Comparison of ENCODE assay signal across 8 mouse cellular contexts in the genomic region with DNA sequence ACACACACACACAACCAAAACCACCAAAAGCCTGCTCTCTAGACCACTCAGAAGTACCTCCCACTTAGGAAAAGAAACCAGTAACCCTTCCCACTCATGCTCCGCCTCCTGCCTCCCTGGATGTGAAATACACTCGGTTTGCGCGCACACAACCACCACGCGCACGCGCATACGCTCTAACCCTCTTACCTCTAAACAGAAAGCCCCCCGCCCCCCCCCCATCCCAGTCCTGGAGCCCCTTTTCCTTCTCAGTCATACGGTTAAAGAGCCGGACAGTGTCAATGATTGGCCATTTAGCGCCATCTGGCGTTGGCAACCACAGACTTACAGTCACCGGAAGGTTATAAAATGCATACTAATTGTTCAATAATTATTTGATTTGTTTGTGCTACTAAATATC. TPM values are rescaled to one million over a fixed set of nuclear protein-coding genes. Genes with fewer than 3 reads are reported as not detected.
DNase-seq lines count a peak whose midpoint lies in the region; ATAC-seq and TF ChIP-seq lines count a peak whose summit lies in the region.

No protein-coding gene starts in this region.

- peak; percentile 29 for DNase-seq in thymus, adult 2 months
- no peak for DNase-seq in thymus, postnatal 25 days
- peak; percentile 86 for DNase-seq in retina, embryonic 14.5 days (ENCODE audit: low spot score)
- DNase-seq in left cerebral cortex, postnatal 14 days (ENCODE audit: low spot score in 2 of 2): no peak

- peaks cover 20% of the 10 kb centered on the region for H3K27me3 ChIP-seq in thymus, adult 2 months (ENCODE audit: control insufficient read depth, insufficient read depth, low read length)
- peaks cover 38% of the 10 kb centered on the region for H3K27me3 ChIP-seq in forebrain, embryonic 13.5 days
- peaks cover 21% of the 10 kb centered on the region for H3K27me3 ChIP-seq in intestine, postnatal 0 days (replicated peaks; ENCODE audit: control insufficient read depth, insufficient read depth, low read length)
- H3K27me3 ChIP-seq in lung, embryonic 15.5 days: peaks cover 38% of the 10 kb centered on the region

- 2% methylated on average over 15 of the region's 15 CpGs for WGBS in thymus, adult 2 months
- WGBS in bone marrow, adult 2 months: 2% methylated on average over 15 of the region's 15 CpGs
- 2% methylated on average over 15 of the region's 15 CpGs for WGBS in forebrain, embryonic 13.5 days
- 2% methylated on average over 15 of the region's 15 CpGs for WGBS in intestine, postnatal 0 days
- 2% methylated on average over 15 of the region's 15 CpGs for WGBS in lung, embryonic 15.5 days

- H3K4me1 ChIP-seq in thymus, adult 2 months (replicated peaks; ENCODE audit: control insufficient read depth, insufficient read depth, low read length): peaks cover 11% of the 10 kb centered on the region
- peaks cover 3% of the 10 kb centered on the region for H3K4me1 ChIP-seq in bone marrow, adult 2 months (ENCODE audit: control insufficient read depth, insufficient read depth, low read length)
- H3K4me1 ChIP-seq in forebrain, embryonic 13.5 days: peaks cover 37% of the 10 kb centered on the region
- H3K4me1 ChIP-seq in intestine, postnatal 0 days (replicated peaks; ENCODE audit: control insufficient read depth, insufficient read depth, low read length): no peaks in the 10 kb centered on the region
- peaks cover 40% of the 10 kb centered on the region for H3K4me1 ChIP-seq in lung, embryonic 15.5 days

- peak overlapping the region; percentile 64 for H3K4me2 ChIP-seq in forebrain, embryonic 13.5 days
- peak overlapping the region; percentile 65 for H3K4me2 ChIP-seq in intestine, postnatal 0 days (replicated peaks; ENCODE audit: low read depth)
- H3K4me2 ChIP-seq in lung, embryonic 15.5 days: peak overlapping the region; percentile 87

- no peak for TF ChIP-seq CTCF in thymus, adult 2 months (IDR thresholded peaks at IDR 0.05; ENCODE audit: borderline replicate concordance, control insufficient read depth, extremely low read depth, insufficient read depth, low read length, poor library complexity)
- TF ChIP-seq CTCF in bone marrow, adult 2 months (IDR thresholded peaks at IDR 0.05; ENCODE audit: control insufficient read depth, insufficient read depth, low read length): peak; percentile 47
- TF ChIP-seq CTCF in intestine, postnatal 0 days (IDR thresholded peaks at IDR 0.05; ENCODE audit: low read depth): peak; percentile 77

- ATAC-seq in forebrain, embryonic 13.5 days: peak; percentile 31; the same call in 1 of the 2 replicates
- ATAC-seq in intestine, postnatal 0 days: no peak
- ATAC-seq in lung, embryonic 15.5 days (ENCODE audit: borderline replicate concordance, extremely low read depth, low FRiP score, low TSS enrichment): no peak

- intact Hi-C loops in left cerebral cortex, postnatal 14 days (cut with DNase I): loop anchor here (2.0 kb wide), 1 partner anchor 16 kb away; no protein-coding TSS in a partner anchor

- no peaks in the 10 kb centered on the region for H3K9me3 ChIP-seq in forebrain, embryonic 13.5 days (replicated peaks)
- no peaks in the 10 kb centered on the region for H3K9me3 ChIP-seq in intestine, postnatal 0 days (ENCODE audit: control insufficient read depth)
- no peaks in the 10 kb centered on the region for H3K9me3 ChIP-seq in lung, embryonic 15.5 days

- no peak for TF ChIP-seq POLR2A in thymus, adult 2 months (IDR thresholded peaks at IDR 0.05; ENCODE audit: control insufficient read depth, extremely low read depth, insufficient read depth, low read length, poor library complexity)
- no peak for TF ChIP-seq POLR2A in bone marrow, adult 2 months (IDR thresholded peaks at IDR 0.05; ENCODE audit: borderline replicate concordance, control insufficient read depth, low read depth, low read length)

- no peak overlapping the region for H3K4me3 ChIP-seq in thymus, adult 2 months (ENCODE audit: control insufficient read depth, insufficient read depth, low read length)
- peak overlapping the region; percentile 64 for H3K4me3 ChIP-seq in bone marrow, adult 2 months (replicated peaks; ENCODE audit: control insufficient read depth, low read depth, low read length)
- H3K4me3 ChIP-seq in forebrain, embryonic 13.5 days: peak overlapping the region; percentile 39
- H3K4me3 ChIP-seq in intestine, postnatal 0 days (ENCODE audit: low read depth, low read length): peak overlapping the region; percentile 38
- peak overlapping the region; percentile 62 for H3K4me3 ChIP-seq in lung, embryonic 15.5 days

- H3K27ac ChIP-seq in thymus, adult 2 months (ENCODE audit: control insufficient read depth, insufficient read depth, low read length): no peak overlapping the region
- no peak overlapping the region for H3K27ac ChIP-seq in bone marrow, adult 2 months (ENCODE audit: control insufficient read depth, insufficient read depth, low read depth, low read length, poor library complexity)
- H3K27ac ChIP-seq in forebrain, embryonic 13.5 days: no peak overlapping the region
- H3K27ac ChIP-seq in intestine, postnatal 0 days (ENCODE audit: low read depth, low read length): no peak overlapping the region
- peak overlapping the region; percentile 88; the same call in 1 of the 2 replicates for H3K27ac ChIP-seq in lung, embryonic 15.5 days

- H3K9ac ChIP-seq in forebrain, embryonic 13.5 days: 0 out of 2 replicates have a peak overlapping the region, but pooled peaks have one; percentile 6
- no peak overlapping the region for H3K9ac ChIP-seq in intestine, postnatal 0 days (ENCODE audit: low read depth, low read length)
- no peak overlapping the region for H3K9ac ChIP-seq in lung, embryonic 15.5 days

- H3K36me3 ChIP-seq in thymus, adult 2 months (ENCODE audit: control insufficient read depth, insufficient read depth, low read length): no peaks in the 10 kb centered on the region
- no peaks in the 10 kb centered on the region for H3K36me3 ChIP-seq in forebrain, embryonic 13.5 days (ENCODE audit: poor library complexity, severe bottlenecking)
- H3K36me3 ChIP-seq in intestine, postnatal 0 days (ENCODE audit: control insufficient read depth, insufficient read depth): no peaks in the 10 kb centered on the region
- no peaks in the 10 kb centered on the region for H3K36me3 ChIP-seq in lung, embryonic 15.5 days

RNA-seq across cellular contexts. Expression of gene Cd248, which starts 5.2 kb away (rescaled TPM):
- 5.9 and 7.7 TPM in 2 replicates for polyA plus RNA-seq in thymus, adult 2 months (2012; rRNA removed)
- 0.50 and 1.9 TPM in 2 replicates for polyA plus RNA-seq in bone marrow, adult 2 months (2011; ENCODE audit: insufficient read depth, insufficient read length, low replicate concordance, missing spikeins)
- polyA plus RNA-seq in forebrain, embryonic 13.5 days (2015; fragmentation: Nextera tagmentation; extraction: Ambion mirVana): 7.0 and 7.3 TPM in 2 replicates
- 19.9 and 23.0 TPM in 2 replicates for polyA plus RNA-seq in intestine, postnatal 0 days (2015; fragmentation: Nextera tagmentation; extraction: Ambion mirVana)
- 71.7 and 72.4 TPM in 2 replicates for polyA plus RNA-seq in lung, embryonic 15.5 days (2015; fragmentation: Nextera tagmentation; extraction: Ambion mirVana)
- 1 to 10 TPM; 9.0 to 9.4 TPM for total RNA-seq in left cerebral cortex, postnatal 14 days (2021)

RNA-seq across cellular contexts. Expression of gene Tmem151a, which starts 12.3 kb away (rescaled TPM):
- polyA plus RNA-seq in thymus, adult 2 months (2012; rRNA removed): 1.7 and 3.5 TPM in 2 replicates
- not detected in 2 replicates for polyA plus RNA-seq in bone marrow, adult 2 months (2011; ENCODE audit: insufficient read depth, insufficient read length, low replicate concordance, missing spikeins)
- 2.3 and 2.8 TPM in 2 replicates for polyA plus RNA-seq in forebrain, embryonic 13.5 days (2015; fragmentation: Nextera tagmentation; extraction: Ambion mirVana)
- 4.0 TPM in 2 replicates for polyA plus RNA-seq in intestine, postnatal 0 days (2015; fragmentation: Nextera tagmentation; extraction: Ambion mirVana)
- 3.4 and 4.6 TPM in 2 replicates for polyA plus RNA-seq in lung, embryonic 15.5 days (2015; fragmentation: Nextera tagmentation; extraction: Ambion mirVana)
- 100 to 1,000 TPM; 164 to 171 TPM for total RNA-seq in left cerebral cortex, postnatal 14 days (2021)

RNA-seq across cellular contexts. Expression of gene Yif1a, which starts 15.3 kb away (rescaled TPM):
- 121 and 137 TPM in 2 replicates for polyA plus RNA-seq in thymus, adult 2 months (2012; rRNA removed)
- polyA plus RNA-seq in bone marrow, adult 2 months (2011; ENCODE audit: insufficient read depth, insufficient read length, low replicate concordance, missing spikeins): 6.1 and 15.0 TPM in 2 replicates
- polyA plus RNA-seq in forebrain, embryonic 13.5 days (2015; fragmentation: Nextera tagmentation; extraction: Ambion mirVana): 62.4 and 71.4 TPM in 2 replicates
- 182 and 198 TPM in 2 replicates for polyA plus RNA-seq in intestine, postnatal 0 days (2015; fragmentation: Nextera tagmentation; extraction: Ambion mirVana)
- 94.5 and 96.8 TPM in 2 replicates for polyA plus RNA-seq in lung, embryonic 15.5 days (2015; fragmentation: Nextera tagmentation; extraction: Ambion mirVana)
- 10 to 100 TPM; 24.2 to 27.5 TPM for total RNA-seq in left cerebral cortex, postnatal 14 days (2021)

RNA-seq across cellular contexts. Expression of gene Rin1, which starts 22.7 kb away (rescaled TPM):
- polyA plus RNA-seq in thymus, adult 2 months (2012; rRNA removed): 7.1 and 8.8 TPM in 2 replicates
- polyA plus RNA-seq in bone marrow, adult 2 months (2011; ENCODE audit: insufficient read depth, insufficient read length, low replicate concordance, missing spikeins): 0.68 and 3.6 TPM in 2 replicates
- 0.62 and 0.78 TPM in 2 replicates for polyA plus RNA-seq in forebrain, embryonic 13.5 days (2015; fragmentation: Nextera tagmentation; extraction: Ambion mirVana)
- polyA plus RNA-seq in intestine, postnatal 0 days (2015; fragmentation: Nextera tagmentation; extraction: Ambion mirVana): 0.77 and 0.78 TPM in 2 replicates
- polyA plus RNA-seq in lung, embryonic 15.5 days (2015; fragmentation: Nextera tagmentation; extraction: Ambion mirVana): 2.7 and 2.9 TPM in 2 replicates
- 10 to 100 TPM; 59.6 to 66.7 TPM for total RNA-seq in left cerebral cortex, postnatal 14 days (2021)

RNA-seq across cellular contexts. Expression of gene Cnih2, which starts 25.3 kb away (rescaled TPM):
- 3.7 and 4.9 TPM in 2 replicates for polyA plus RNA-seq in thymus, adult 2 months (2012; rRNA removed)
- 0.74 and 2.3 TPM in 2 replicates for polyA plus RNA-seq in bone marrow, adult 2 months (2011; ENCODE audit: insufficient read depth, insufficient read length, low replicate concordance, missing spikeins)
- 208 and 212 TPM in 2 replicates for polyA plus RNA-seq in forebrain, embryonic 13.5 days (2015; fragmentation: Nextera tagmentation; extraction: Ambion mirVana)
- polyA plus RNA-seq in intestine, postnatal 0 days (2015; fragmentation: Nextera tagmentation; extraction: Ambion mirVana): 5.6 and 5.8 TPM in 2 replicates
- polyA plus RNA-seq in lung, embryonic 15.5 days (2015; fragmentation: Nextera tagmentation; extraction: Ambion mirVana): 8.6 and 9.0 TPM in 2 replicates
- total RNA-seq in left cerebral cortex, postnatal 14 days (2021): 100 to 1,000 TPM; 325 to 352 TPM

Comparison
In these comparisons a context has a peak if more than half of its experiments do, and no peak if none do; other contexts are left out.
1. DNase-seq: peak in thymus, adult 2 months (single experiment) and retina, embryonic 14.5 days (single experiment); none in thymus, postnatal 25 days (single experiment) and left cerebral cortex, postnatal 14 days (0 of 2).
2. Peak in every context shown above with its lines, with median percentiles within 50 percentile points of each other: H3K4me2 ChIP-seq.